ENCODE assay signal across 31 mouse cellular contexts in the genomic region with DNA sequence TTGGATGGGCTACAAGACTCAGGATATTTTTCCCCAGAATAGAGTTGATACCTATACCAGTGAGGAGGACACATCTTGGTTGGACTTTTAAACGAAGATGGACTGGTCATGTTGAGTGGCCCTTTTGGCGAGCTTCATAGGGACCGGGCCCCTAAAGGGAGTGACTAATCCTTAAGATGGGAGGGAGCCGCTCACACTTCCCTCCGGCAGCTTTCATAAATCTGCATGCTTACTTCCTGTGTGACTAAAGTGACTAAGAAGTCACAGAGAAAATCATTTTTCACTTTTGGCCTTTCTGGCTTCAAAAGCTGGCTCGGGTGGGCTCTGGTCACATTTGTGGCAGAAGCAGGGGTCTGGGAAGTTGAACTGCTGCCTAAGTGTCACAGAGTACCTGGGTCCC. TPM values are rescaled to one million over a fixed set of nuclear protein-coding genes. Genes with fewer than 3 reads are reported as not detected.
DNase-seq lines count a peak whose midpoint lies in the region; ATAC-seq and TF ChIP-seq lines count a peak whose summit lies in the region.
"Had no signal": no experiment of that assay in that cellular context is flagged by ENCODE, and none has a peak within 500 bp of the region (broad histone marks: within the 10 kb centered on the region; RNA-seq: fewer than 3 reads in every experiment).

No protein-coding gene starts in this region.

- H3K36me3 ChIP-seq in kidney, postnatal 0 days (ENCODE audit: insufficient read depth, low read length) = no peaks in the 10 kb centered on the region
- H3K36me3 ChIP-seq: embryonic facial prominence, embryonic 10.5 days; embryonic facial prominence, embryonic 15.5 days; G1E; hindbrain, embryonic 12.5 days; neural tube, embryonic 13.5 days; stomach, embryonic 15.5 days had no signal

- no peak for TF ChIP-seq CTCF in kidney, postnatal 0 days (IDR thresholded peaks at IDR 0.05; ENCODE audit: low read depth)
- TF ChIP-seq CTCF in bone marrow macrophage, adult 2 months (IDR thresholded peaks at IDR 0.05; ENCODE audit: low read depth, low read length) = no peak

- H3K9ac ChIP-seq in kidney, postnatal 0 days (ENCODE audit: low read depth, low read length) = no peak overlapping the region
- H3K9ac ChIP-seq: embryonic facial prominence, embryonic 15.5 days; forebrain, embryonic 13.5 days; hindbrain, embryonic 12.5 days; liver, embryonic 14.5 days; neural tube, embryonic 13.5 days; stomach, embryonic 15.5 days had no signal

- H3K9me3 ChIP-seq in kidney, postnatal 0 days (replicated peaks; ENCODE audit: low read length) = no peaks in the 10 kb centered on the region
- H3K9me3 ChIP-seq: embryonic facial prominence, embryonic 10.5 days; embryonic facial prominence, embryonic 15.5 days; forebrain, embryonic 13.5 days; G1E; hindbrain, embryonic 12.5 days; neural tube, embryonic 13.5 days; stomach, embryonic 15.5 days had no signal

- H3K27me3 ChIP-seq in kidney, postnatal 0 days (ENCODE audit: insufficient read depth, low read length) = no peaks in the 10 kb centered on the region
- H3K27me3 ChIP-seq: embryonic facial prominence, embryonic 15.5 days; forebrain, embryonic 13.5 days; hindbrain, embryonic 12.5 days; neural tube, embryonic 13.5 days; Patski; stomach, embryonic 15.5 days had no signal

- peak; percentile 15 for DNase-seq in kidney, postnatal 0 days (ENCODE audit: low spot score)
- DNase-seq in kidney, postnatal 14 days = no peak
- DNase-seq in natural killer cell, adult 2 months (ENCODE audit: low spot score in 2 of 2) = peak; percentile 28 to 47
- no peak for DNase-seq in right cerebral cortex, adult 18-20 months
- DNase-seq in testis, postnatal 10 days (ENCODE audit: low spot score) = no peak
- DNase-seq in lung, postnatal 36 days = no peak
- DNase-seq: adrenal gland, postnatal 14 days; cerebellum, adult 2 months; cerebellum, postnatal 14 days; heart, postnatal 14 days; kidney, adult 9 months; kidney, postnatal 25 days; liver; lung, adult 2 months; lung, postnatal 14 days; thymus, postnatal 14 days had no signal

- H3K4me3 ChIP-seq in kidney, postnatal 0 days (replicated peaks; ENCODE audit: low read depth, low read length) = no peak overlapping the region
- no peak overlapping the region for H3K4me3 ChIP-seq in bone marrow macrophage, adult 2 months (ENCODE audit: insufficient read depth, low read length)
- H3K4me3 ChIP-seq: embryonic facial prominence, embryonic 10.5 days; embryonic facial prominence, embryonic 15.5 days; forebrain, embryonic 13.5 days; hindbrain, embryonic 12.5 days; myocyte; neural tube, embryonic 13.5 days; stomach, embryonic 15.5 days had no signal

- no peaks in the 10 kb centered on the region for H3K4me1 ChIP-seq in kidney, postnatal 0 days (replicated peaks; ENCODE audit: insufficient read depth, low read length)
- H3K4me1 ChIP-seq in bone marrow macrophage, adult 2 months (ENCODE audit: control insufficient read depth, insufficient read depth, low read length) = peaks cover 24% of the 10 kb centered on the region
- H3K4me1 ChIP-seq: embryonic facial prominence, embryonic 15.5 days had no signal

- no peak overlapping the region for H3K27ac ChIP-seq in kidney, postnatal 0 days
- peak overlapping the region; percentile 64 for H3K27ac ChIP-seq in bone marrow macrophage, adult 2 months (ENCODE audit: insufficient read depth, low read depth, low read length)
- H3K27ac ChIP-seq: embryonic facial prominence, embryonic 10.5 days; embryonic facial prominence, embryonic 15.5 days; forebrain, embryonic 13.5 days; hindbrain, embryonic 12.5 days; hindbrain, postnatal 0 days; liver, embryonic 14.5 days; neural tube, embryonic 13.5 days; stomach, embryonic 15.5 days had no signal

- ATAC-seq in kidney, postnatal 0 days (replicated peaks; ENCODE audit: low FRiP score, low read depth) = no peak
- ATAC-seq in inflammation-experienced regulatory T-cells, adult 6 months = peak; percentile 77
- ATAC-seq: forebrain, embryonic 13.5 days; hindbrain, postnatal 0 days; intestine, postnatal 0 days; midbrain, embryonic 16.5 days; Patski had no signal

- WGBS in kidney, postnatal 0 days = 61% methylated on average over 6 of the region's 6 CpGs

- H3K4me2 ChIP-seq in kidney, postnatal 0 days (ENCODE audit: low read length) = no peak overlapping the region
- H3K4me2 ChIP-seq: embryonic facial prominence, embryonic 15.5 days; forebrain, embryonic 13.5 days; hindbrain, embryonic 12.5 days; neural tube, embryonic 13.5 days; stomach, embryonic 15.5 days had no signal

- TF ChIP-seq POLR2A in bone marrow macrophage, adult 2 months (IDR thresholded peaks at IDR 0.05; ENCODE audit: borderline replicate concordance, low read depth, low read length) = no peak

RNA-seq across cellular contexts. Expression of gene Elk3, which starts 59.4 kb away (rescaled TPM):
- 50.2 and 53.9 TPM in 2 replicates for polyA plus RNA-seq in kidney, postnatal 0 days (2015; fragmentation: Nextera tagmentation; extraction: Ambion mirVana)
- polyA plus RNA-seq in bone marrow macrophage, adult 2 months (2012; ENCODE audit: insufficient read depth, insufficient read length, missing spikeins) = 57.2 and 65.1 TPM in 2 replicates
- polyA plus RNA-seq in inflammation-experienced regulatory T-cells, adult 6 months (2017; shearing (Covaris generic)) = 10 to 100 TPM; 36.0 to 50.7 (median 38.6) TPM
- polyA plus RNA-seq: G1E had no signal

Comparison
In these comparisons a context has a peak if more than half of its experiments do, and no peak if none do; other contexts are left out.
1. DNase-seq: peak in kidney, postnatal 0 days (single experiment) and natural killer cell, adult 2 months (2 of 2); none in kidney, postnatal 14 days (single experiment), right cerebral cortex, adult 18-20 months (single experiment), testis, postnatal 10 days (single experiment) and lung, postnatal 36 days (single experiment).